Mouse (Mus musculus): ENCODE results near the gene Pidd1. TPM values are rescaled to one million over a fixed set of nuclear protein-coding genes. Genes with fewer than 3 reads are reported as not detected.

Gene Pidd1
- total and polyA plus RNA-seq, 3 experiments = 0.37 to 2.0 (median 0.70) TPM

- peak; percentile 97 to 98 for DNase-seq
- H3K27me3 ChIP-seq (ENCODE audit: control insufficient read depth, insufficient read depth, low read length) = no peaks in the 10 kb centered on the region
- peaks cover 9% of the 10 kb centered on the region for H3K4me1 ChIP-seq (ENCODE audit: control insufficient read depth, insufficient read depth, low read length)
- H3K36me3 ChIP-seq (ENCODE audit: control insufficient read depth, insufficient read depth, low read length) = no peaks in the 10 kb centered on the region
- intact Hi-C loops (cut with DNase I) = loop anchor here (2.0 to 5.0 kb wide), 2 partner anchors 63 to 135 kb away; no protein-coding TSS in a partner anchor
- peaks cover 2% of the 10 kb centered on the region for H3K79me2 ChIP-seq (replicated peaks; ENCODE audit: control insufficient read depth, insufficient read depth, low read length)
- H3K9ac ChIP-seq (ENCODE audit: low read depth, low read length) = peak within 1 kb of the TSS; percentile 76
- TF ChIP-seq CTCF (IDR thresholded peaks at IDR 0.05) (no peak), POLR2A (IDR thresholded peaks at IDR 0.05; ENCODE audit: insufficient read depth, low read depth, low read length) (peak; percentile 90), EP300 (IDR thresholded peaks at IDR 0.05; ENCODE audit: insufficient read depth, low read depth, low read length) (0 out of 2 replicates have a peak, but pooled peaks have one; percentile 24)
- WGBS = under 1% methylated on average over 57 of the region's 57 CpGs
- peak within 1 kb of the TSS; percentile 86 for H3K4me3 ChIP-seq
- H3K27ac ChIP-seq = peak within 1 kb of the TSS; percentile 81
Measured at GRCm38 (mm10) chr7:141391625-141392551, 51.9 kb downstream of the Pidd1 start, which contains the start of gene Taldo1. Gene Taldo1 (plus strand): TSS chr7:141392199.

GRCm38 (mm10) chr7:141390326-141391259 lies 53.2 kb downstream of the Pidd1 start:
- no peak for DNase-seq
- intact Hi-C loops (cut with DNase I) = loop anchor here (2.0 to 5.0 kb wide), 2 partner anchors 62 to 137 kb away; no protein-coding TSS in a partner anchor
- H3K27ac ChIP-seq = no peak overlapping the region
- H3K4me1 ChIP-seq (ENCODE audit: control insufficient read depth, insufficient read depth, low read length) = peaks cover 9% of the 10 kb centered on the region
- no peak overlapping the region for H3K9ac ChIP-seq (ENCODE audit: low read depth, low read length)
- TF ChIP-seq CTCF (IDR thresholded peaks at IDR 0.05) = no peak
- TF ChIP-seq POLR2A (IDR thresholded peaks at IDR 0.05; ENCODE audit: insufficient read depth, low read depth, low read length) = no peak
- TF ChIP-seq EP300 (IDR thresholded peaks at IDR 0.05; ENCODE audit: insufficient read depth, low read depth, low read length) = no peak
- H3K4me3 ChIP-seq = no peak overlapping the region
- H3K36me3 ChIP-seq (ENCODE audit: control insufficient read depth, insufficient read depth, low read length) = no peaks in the 10 kb centered on the region
- peaks cover 2% of the 10 kb centered on the region; the same call in 1 of the 2 replicates for H3K79me2 ChIP-seq (replicated peaks; ENCODE audit: control insufficient read depth, insufficient read depth, low read length)
- WGBS = 60% methylated on average over 9 of the region's 9 CpGs
- no peaks in the 10 kb centered on the region for H3K27me3 ChIP-seq (ENCODE audit: control insufficient read depth, insufficient read depth, low read length)

- Histone ChIP-seq H3K79me2 (replicated peaks; ENCODE audit: control insufficient read depth, insufficient read depth, low read length) (no peaks in the 10 kb centered on the region), H3K27ac (no peak overlapping the region), H3K4me1 (ENCODE audit: control insufficient read depth, insufficient read depth, low read length) (peaks cover 9% of the 10 kb centered on the region), H3K9ac (ENCODE audit: low read depth, low read length) (no peak overlapping the region), H3K36me3 (ENCODE audit: control insufficient read depth, insufficient read depth, low read length) (no peaks in the 10 kb centered on the region), H3K27me3 (ENCODE audit: control insufficient read depth, insufficient read depth, low read length) (no peaks in the 10 kb centered on the region), H3K4me3 (no peak overlapping the region)
- intact Hi-C loops (cut with DNase I) = no loop called here
- no peak for DNase-seq
- no peak for TF ChIP-seq CTCF (IDR thresholded peaks at IDR 0.05)
- no peak for TF ChIP-seq POLR2A (IDR thresholded peaks at IDR 0.05; ENCODE audit: insufficient read depth, low read depth, low read length)
- TF ChIP-seq EP300 (IDR thresholded peaks at IDR 0.05; ENCODE audit: insufficient read depth, low read depth, low read length) = no peak
- 54% methylated on average over 3 of the region's 3 CpGs for WGBS
Measured at GRCm38 (mm10) chr7:141388487-141389109, 55.2 kb downstream of the Pidd1 start.

Other genes starting within 250 kb of the Pidd1 start
- 1 to 10 TPM; 2.3 to 3.1 TPM for gene Lrrc56, start 249.9 kb downstream of the Pidd1 start, total RNA-seq (2021)
- gene Lrrc56, start 249.9 kb downstream of the Pidd1 start, polyA plus RNA-seq (2012; rRNA removed) = 4.6 and 4.9 TPM in 2 replicates
- not detected for gene Lmntd2, start 229.9 kb downstream of the Pidd1 start, total RNA-seq (2021)
- gene Lmntd2, start 229.9 kb downstream of the Pidd1 start, polyA plus RNA-seq (2012; rRNA removed) = 0.18 and 0.20 TPM in 2 replicates
- gene Rassf7, start 228.2 kb downstream of the Pidd1 start, total RNA-seq (2021) = under 1 TPM; 0.25 to 0.42 TPM
- 2.2 and 3.3 TPM in 2 replicates for gene Rassf7, start 228.2 kb downstream of the Pidd1 start, polyA plus RNA-seq (2012; rRNA removed)
- gene Phrf1, start 215.2 kb downstream of the Pidd1 start, total RNA-seq (2021) = 10 to 100 TPM; 26.8 to 32.1 TPM
- 8.9 and 10.2 TPM in 2 replicates for gene Phrf1, start 215.2 kb downstream of the Pidd1 start, polyA plus RNA-seq (2012; rRNA removed)
- gene Irf7, start 177.5 kb downstream of the Pidd1 start, total RNA-seq (2021) = 1 to 10 TPM; 3.3 to 3.4 TPM
- gene Irf7, start 177.5 kb downstream of the Pidd1 start, polyA plus RNA-seq (2012; rRNA removed) = 24.6 and 25.2 TPM in 2 replicates
- gene Cdhr5, start 167.2 kb downstream of the Pidd1 start, total RNA-seq (2021) = not detected
- 0.26 TPM in 1 of 2 replicates, not detected in the other for gene Cdhr5, start 167.2 kb downstream of the Pidd1 start, polyA plus RNA-seq (2012; rRNA removed)
- not detected for gene Sct, start 164.9 kb downstream of the Pidd1 start, total RNA-seq (2021)
- not detected in 2 replicates for gene Sct, start 164.9 kb downstream of the Pidd1 start, polyA plus RNA-seq (2012; rRNA removed)
- not detected for gene Drd4, start 152.0 kb downstream of the Pidd1 start, total RNA-seq (2021)
- 0.04 TPM in 1 of 2 replicates, not detected in the other for gene Drd4, start 152.0 kb downstream of the Pidd1 start, polyA plus RNA-seq (2012; rRNA removed)
- gene Deaf1, start 116.3 kb downstream of the Pidd1 start, total RNA-seq (2021) = 10 to 100 TPM; 10.8 to 13.5 TPM
- gene Deaf1, start 116.3 kb downstream of the Pidd1 start, polyA plus RNA-seq (2012; rRNA removed) = 9.7 and 9.8 TPM in 2 replicates
- gene Tmem80, start 116.3 kb downstream of the Pidd1 start, total RNA-seq (2021) = 10 to 100 TPM; 13.5 to 14.9 TPM
- gene Tmem80, start 116.3 kb downstream of the Pidd1 start, polyA plus RNA-seq (2012; rRNA removed) = 28.9 and 34.5 TPM in 2 replicates
- 1 to 10 TPM; 3.8 to 4.3 TPM for gene Eps8l2, start 105.1 kb downstream of the Pidd1 start, total RNA-seq (2021)
- gene Eps8l2, start 105.1 kb downstream of the Pidd1 start, polyA plus RNA-seq (2012; rRNA removed) = 5.8 and 8.9 TPM in 2 replicates
- gene Taldo1, start 51.8 kb downstream of the Pidd1 start, total RNA-seq (2021) = 100 to 1,000 TPM; 110 to 116 TPM
- gene Taldo1, start 51.8 kb downstream of the Pidd1 start, polyA plus RNA-seq (2012; rRNA removed) = 132 and 135 TPM in 2 replicates
- 10 to 100 TPM; 13.4 to 14.9 TPM for gene Gatd1, start 29.9 kb downstream of the Pidd1 start, total RNA-seq (2021)
- 23.4 and 29.5 TPM in 2 replicates for gene Gatd1, start 29.9 kb downstream of the Pidd1 start, polyA plus RNA-seq (2012; rRNA removed)
- gene Cend1, start 14.5 kb downstream of the Pidd1 start, total RNA-seq (2021) = 1 to 10 TPM; 1.0 to 1.4 TPM
- gene Cend1, start 14.5 kb downstream of the Pidd1 start, polyA plus RNA-seq (2012; rRNA removed) = 1.8 and 2.6 TPM in 2 replicates
- 10 to 100 TPM; 55.8 to 72.6 TPM for gene Slc25a22, start 6.1 kb downstream of the Pidd1 start, total RNA-seq (2021)
- gene Slc25a22, start 6.1 kb downstream of the Pidd1 start, polyA plus RNA-seq (2012; rRNA removed) = 85.8 and 88.9 TPM in 2 replicates
- gene Rplp2, start 3.3 kb upstream of the Pidd1 start, total RNA-seq (2021) = 100 to 1,000 TPM; 848 to 928 TPM
- gene Rplp2, start 3.3 kb upstream of the Pidd1 start, polyA plus RNA-seq (2012; rRNA removed) = 404 and 421 TPM in 2 replicates
- gene Pnpla2, start 11.2 kb upstream of the Pidd1 start, total RNA-seq (2021) = 100 to 1,000 TPM; 398 to 572 TPM
- gene Pnpla2, start 11.2 kb upstream of the Pidd1 start, polyA plus RNA-seq (2012; rRNA removed) = 597 and 669 TPM in 2 replicates
- 10 to 100 TPM; 15.4 to 19.4 TPM for gene Cracr2b, start 17.1 kb upstream of the Pidd1 start, total RNA-seq (2021)
- 23.8 and 35.0 TPM in 2 replicates for gene Cracr2b, start 17.1 kb upstream of the Pidd1 start, polyA plus RNA-seq (2012; rRNA removed)
- gene Cd151, start 23.4 kb upstream of the Pidd1 start, total RNA-seq (2021) = 100 to 1,000 TPM; 272 to 334 TPM
- gene Cd151, start 23.4 kb upstream of the Pidd1 start, polyA plus RNA-seq (2012; rRNA removed) = 395 and 491 TPM in 2 replicates
- gene Polr2l, start 31.1 kb upstream of the Pidd1 start, total RNA-seq (2021) = 10 to 100 TPM; 71.7 to 82.8 TPM
- gene Polr2l, start 31.1 kb upstream of the Pidd1 start, polyA plus RNA-seq (2012; rRNA removed) = 62.6 and 64.4 TPM in 2 replicates
- 10 to 100 TPM; 17.1 to 40.0 TPM for gene Tspan4, start 31.2 kb upstream of the Pidd1 start, total RNA-seq (2021)
- 61.9 and 77.5 TPM in 2 replicates for gene Tspan4, start 31.2 kb upstream of the Pidd1 start, polyA plus RNA-seq (2012; rRNA removed)
- gene Chid1, start 95.8 kb upstream of the Pidd1 start, total RNA-seq (2021) = 10 to 100 TPM; 45.9 to 52.7 TPM
- gene Chid1, start 95.8 kb upstream of the Pidd1 start, polyA plus RNA-seq (2012; rRNA removed) = 20.2 and 30.1 TPM in 2 replicates
- gene Ap2a2, start 118.1 kb upstream of the Pidd1 start, total RNA-seq (2021) = 10 to 100 TPM; 55.1 to 58.3 TPM
- 28.5 and 29.9 TPM in 2 replicates for gene Ap2a2, start 118.1 kb upstream of the Pidd1 start, polyA plus RNA-seq (2012; rRNA removed)
- not detected for gene Muc6, start 211.3 kb upstream of the Pidd1 start, total RNA-seq (2021)
- gene Muc6, start 211.3 kb upstream of the Pidd1 start, polyA plus RNA-seq (2012; rRNA removed) = 0.03 TPM in 1 of 2 replicates, not detected in the other
- not detected for gene Muc2, start 246.3 kb upstream of the Pidd1 start, total RNA-seq (2021)
- 0.25 and 0.38 TPM in 2 replicates for gene Muc2, start 246.3 kb upstream of the Pidd1 start, polyA plus RNA-seq (2012; rRNA removed)

Measured in heart, adult 2 months (tissue).